Comparison of ENCODE assay signal across 17 mouse cellular contexts in the genomic region with DNA sequence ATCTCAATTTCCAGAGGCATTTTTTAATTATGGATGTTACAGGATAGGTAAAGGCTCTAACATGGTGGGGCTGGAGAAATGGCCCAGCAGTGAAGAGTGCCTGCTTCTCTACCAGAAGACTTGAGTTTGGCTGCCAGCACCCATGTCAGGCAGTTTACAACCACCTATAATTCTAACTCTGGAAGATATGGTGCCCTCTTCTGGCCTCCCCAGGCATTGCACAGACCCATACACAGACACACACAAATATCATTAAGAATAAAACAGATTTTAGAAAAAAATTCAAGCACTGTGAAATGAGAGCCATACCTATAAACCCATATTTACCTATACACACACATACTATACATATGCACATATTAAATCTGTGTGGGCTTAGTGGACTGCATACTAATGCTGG.
DNase-seq lines count a peak whose midpoint lies in the region; ATAC-seq and TF ChIP-seq lines count a peak whose summit lies in the region.
"Had no signal": no experiment of that assay in that cellular context is flagged by ENCODE, and none has a peak within 500 bp of the region (broad histone marks: within the 10 kb centered on the region; RNA-seq: fewer than 3 reads in every experiment).

No protein-coding gene starts in this region.

- H3K36me3 ChIP-seq in limb, embryonic 14.5 days (ENCODE audit: control insufficient read depth, insufficient read depth, low read length), result no peaks in the 10 kb centered on the region
- H3K36me3 ChIP-seq in limb, embryonic 10.5 days, result no peaks in the 10 kb centered on the region
- H3K36me3 ChIP-seq in E14TG2a.4 (ENCODE audit: insufficient read depth, low read length), result no peaks in the 10 kb centered on the region
- H3K36me3 ChIP-seq in kidney, embryonic 16.5 days (ENCODE audit: insufficient read depth, low read length), result no peaks in the 10 kb centered on the region
- H3K36me3 ChIP-seq: forebrain, embryonic 10.5 days; hindbrain, embryonic 10.5 days; intestine, embryonic 15.5 days had no signal

- TF ChIP-seq CTCF in E14TG2a.4 (conservative IDR thresholded peaks at IDR 0.05; ENCODE audit: low read length), result peak; percentile 66
- peak; percentile 15; the same call in 1 of the 2 replicates for TF ChIP-seq CTCF in brain, embryonic 14.5 days (IDR thresholded peaks at IDR 0.05; ENCODE audit: borderline replicate concordance, extremely low read depth, insufficient read depth, insufficient read length)

- no peak overlapping the region for H3K9ac ChIP-seq in limb, embryonic 14.5 days (ENCODE audit: low read depth, low read length, severe bottlenecking)
- H3K9ac ChIP-seq in kidney, embryonic 16.5 days (replicated peaks; ENCODE audit: low read length), result no peak overlapping the region
- H3K9ac ChIP-seq: intestine, embryonic 15.5 days had no signal

- H3K9me3 ChIP-seq in limb, embryonic 14.5 days (ENCODE audit: control insufficient read depth, low read length), result no peaks in the 10 kb centered on the region
- H3K9me3 ChIP-seq in limb, embryonic 10.5 days (replicated peaks), result no peaks in the 10 kb centered on the region
- peaks cover 7% of the 10 kb centered on the region; the same call in 1 of the 2 replicates for H3K9me3 ChIP-seq in E14TG2a.4 (ENCODE audit: low read length)
- peaks cover 4% of the 10 kb centered on the region; the same call in 1 of the 2 replicates for H3K9me3 ChIP-seq in kidney, embryonic 16.5 days (ENCODE audit: low read length)
- H3K9me3 ChIP-seq: forebrain, embryonic 10.5 days; intestine, embryonic 15.5 days had no signal

- ATAC-seq in limb, embryonic 14.5 days (ENCODE audit: low FRiP score, low read depth), result no peak
- ATAC-seq in kidney, embryonic 16.5 days (ENCODE audit: low FRiP score, low TSS enrichment), result no peak
- ATAC-seq: intestine, embryonic 15.5 days had no signal

- peak; percentile 2 for DNase-seq in limb, embryonic 14.5 days (ENCODE audit: low spot score)
- DNase-seq in limb, embryonic 10.5 days (ENCODE audit: low spot score), result no peak
- DNase-seq in A20 (ENCODE audit: low read depth, low spot score), result peak; percentile 30
- no peak for DNase-seq in brain, embryonic 14.5 days (ENCODE audit: low read depth)
- no peak for DNase-seq in spleen, adult 18-20 months
- no peak for DNase-seq in Muller cell, postnatal 12 days (ENCODE audit: inconsistent ontology term)
- DNase-seq: cerebellum, adult 8-10 months; kidney, postnatal 4 days; lung, adult 2 months; midbrain, embryonic 14.5 days; right cerebral cortex, postnatal 14 days; thymus, adult 18-20 months had no signal

- H3K4me2 ChIP-seq in limb, embryonic 14.5 days (replicated peaks; ENCODE audit: low read depth, low read length, severe bottlenecking), result no peak overlapping the region
- H3K4me2 ChIP-seq in kidney, embryonic 16.5 days (replicated peaks; ENCODE audit: low read depth, low read length), result no peak overlapping the region
- H3K4me2 ChIP-seq: intestine, embryonic 15.5 days had no signal

- no peaks in the 10 kb centered on the region for H3K27me3 ChIP-seq in limb, embryonic 14.5 days (ENCODE audit: control insufficient read depth, insufficient read depth, low read length)
- no peaks in the 10 kb centered on the region for H3K27me3 ChIP-seq in limb, embryonic 10.5 days (ENCODE audit: low read depth, poor library complexity, severe bottlenecking)
- H3K27me3 ChIP-seq in E14TG2a.4 (ENCODE audit: insufficient read depth, low read length), result no peaks in the 10 kb centered on the region
- H3K27me3 ChIP-seq in kidney, embryonic 16.5 days (ENCODE audit: insufficient read depth, low read length), result no peaks in the 10 kb centered on the region
- H3K27me3 ChIP-seq: intestine, embryonic 15.5 days had no signal

- H3K4me1 ChIP-seq in limb, embryonic 14.5 days (ENCODE audit: control insufficient read depth, insufficient read depth, low read length), result no peaks in the 10 kb centered on the region
- H3K4me1 ChIP-seq in limb, embryonic 10.5 days, result no peaks in the 10 kb centered on the region
- peaks cover 26% of the 10 kb centered on the region for H3K4me1 ChIP-seq in E14TG2a.4 (replicated peaks; ENCODE audit: low read depth, low read length)
- no peaks in the 10 kb centered on the region for H3K4me1 ChIP-seq in kidney, embryonic 16.5 days (ENCODE audit: insufficient read depth, low read length)
- H3K4me1 ChIP-seq: hindbrain, embryonic 10.5 days; intestine, embryonic 15.5 days had no signal

- no peak for TF ChIP-seq POLR2A in limb, embryonic 14.5 days (IDR thresholded peaks at IDR 0.05; ENCODE audit: borderline replicate concordance, extremely low read depth, insufficient read depth, insufficient read length)
- no peak for TF ChIP-seq POLR2A in brain, embryonic 14.5 days (IDR thresholded peaks at IDR 0.05; ENCODE audit: borderline replicate concordance, extremely low read depth, insufficient read depth, insufficient read length, poor library complexity, severe bottlenecking)

- H3K27ac ChIP-seq in limb, embryonic 14.5 days (replicated peaks; ENCODE audit: low read depth, low read length), result no peak overlapping the region
- no peak overlapping the region for H3K27ac ChIP-seq in limb, embryonic 10.5 days
- no peak overlapping the region for H3K27ac ChIP-seq in kidney, embryonic 16.5 days (ENCODE audit: low read length)
- H3K27ac ChIP-seq: forebrain, embryonic 10.5 days; hindbrain, embryonic 10.5 days; intestine, embryonic 15.5 days had no signal

- no peak overlapping the region for H3K4me3 ChIP-seq in limb, embryonic 14.5 days (replicated peaks; ENCODE audit: low read length)
- H3K4me3 ChIP-seq in limb, embryonic 10.5 days, result no peak overlapping the region
- no peak overlapping the region for H3K4me3 ChIP-seq in E14TG2a.4 (replicated peaks; ENCODE audit: low read length)
- H3K4me3 ChIP-seq in kidney, embryonic 16.5 days (ENCODE audit: low read length), result no peak overlapping the region
- H3K4me3 ChIP-seq: forebrain, embryonic 10.5 days; hindbrain, embryonic 10.5 days; intestine, embryonic 15.5 days had no signal

Comparison
In these comparisons a context has a peak if more than half of its experiments do, and no peak if none do; other contexts are left out.
1. DNase-seq: peak in limb, embryonic 14.5 days (single experiment) and A20 (single experiment); none in limb, embryonic 10.5 days (single experiment), brain, embryonic 14.5 days (single experiment), spleen, adult 18-20 months (0 of 2) and Muller cell, postnatal 12 days (single experiment).